19 mouse cellular contexts compared by ENCODE assay signal in the genomic region with DNA sequence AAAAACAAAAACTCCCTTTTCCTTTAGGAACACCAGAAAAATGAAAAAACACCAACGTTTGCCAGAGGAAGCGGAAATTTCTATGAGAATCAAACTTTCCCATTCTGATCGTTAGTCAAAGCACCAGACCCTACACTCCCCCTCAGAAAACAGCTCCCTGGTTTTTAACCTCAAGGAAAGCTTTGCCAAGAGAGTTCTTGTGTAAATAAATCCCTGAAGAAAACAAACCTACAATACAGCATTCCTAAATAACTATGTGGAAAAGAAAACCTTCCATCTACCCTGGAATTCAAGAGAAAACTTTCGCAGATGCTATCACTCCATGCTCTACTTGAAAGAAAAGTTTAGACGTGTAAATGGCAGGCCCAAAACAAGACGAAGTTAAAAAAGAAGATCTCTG. TPM values are rescaled to one million over a fixed set of nuclear protein-coding genes. Genes with fewer than 3 reads are reported as not detected.
DNase-seq lines count a peak whose midpoint lies in the region; ATAC-seq lines count a peak whose summit lies in the region.
"Had no signal": no experiment of that assay in that cellular context is flagged by ENCODE, and none has a peak within 500 bp of the region (broad histone marks: within the 10 kb centered on the region; RNA-seq: fewer than 3 reads in every experiment).

No protein-coding gene starts in this region.

- no peaks in the 10 kb centered on the region for H3K36me3 ChIP-seq in embryonic facial prominence, embryonic 12.5 days
- H3K36me3 ChIP-seq in embryonic facial prominence, embryonic 10.5 days (replicated peaks), result peaks cover 4% of the 10 kb centered on the region; the same call in 1 of the 2 replicates
- H3K36me3 ChIP-seq in heart, embryonic 14.5 days (ENCODE audit: control insufficient read depth, insufficient read depth, low read length), result no peaks in the 10 kb centered on the region; the same call in 1 of the 2 replicates
- H3K36me3 ChIP-seq in limb, embryonic 13.5 days, result 0 out of 2 replicates have a peak, but pooled peaks cover 2% of the 10 kb centered on the region
- no peaks in the 10 kb centered on the region for H3K36me3 ChIP-seq in limb, embryonic 10.5 days
- H3K36me3 ChIP-seq in embryonic facial prominence, embryonic 13.5 days, result peaks cover 4% of the 10 kb centered on the region; the same call in 1 of the 2 replicates
- H3K36me3 ChIP-seq: midbrain, embryonic 10.5 days; neural tube, embryonic 15.5 days had no signal

- 0 out of 2 replicates have a peak overlapping the region, but pooled peaks have one; percentile 20 for H3K27ac ChIP-seq in embryonic facial prominence, embryonic 12.5 days
- H3K27ac ChIP-seq in embryonic facial prominence, embryonic 10.5 days (replicated peaks), result no peak overlapping the region
- peak overlapping the region; percentile 67 to 86 for H3K27ac ChIP-seq in heart, embryonic 14.5 days (replicated peaks in 1 of 2; ENCODE audit: control insufficient read depth in 1 of 2, insufficient read depth in 1 of 2, low read depth in 2 of 2, low read length in 2 of 2)
- peak overlapping the region; percentile 48; the same call in 1 of the 2 replicates for H3K27ac ChIP-seq in limb, embryonic 13.5 days
- no peak overlapping the region for H3K27ac ChIP-seq in limb, embryonic 10.5 days
- H3K27ac ChIP-seq in embryonic facial prominence, embryonic 13.5 days, result peak overlapping the region; percentile 72

- intact Hi-C loops in heart, postnatal 10 days (cut with DNase I), result loop anchor here (5.0 kb wide), 1 partner anchor 50 kb away; a partner anchor contains a TSS

- H3K4me3 ChIP-seq in embryonic facial prominence, embryonic 12.5 days, result no peak overlapping the region
- H3K4me3 ChIP-seq in embryonic facial prominence, embryonic 10.5 days, result no peak overlapping the region
- H3K4me3 ChIP-seq in heart, embryonic 14.5 days (ENCODE audit: control insufficient read depth in 1 of 2, insufficient read depth in 1 of 2, low read depth in 1 of 2, low read length in 2 of 2), result no peak overlapping the region
- no peak overlapping the region for H3K4me3 ChIP-seq in limb, embryonic 13.5 days
- no peak overlapping the region for H3K4me3 ChIP-seq in limb, embryonic 10.5 days
- H3K4me3 ChIP-seq in embryonic facial prominence, embryonic 13.5 days, result no peak overlapping the region
- H3K4me3 ChIP-seq: midbrain, embryonic 10.5 days; neural tube, embryonic 15.5 days had no signal

- ATAC-seq in embryonic facial prominence, embryonic 12.5 days (ENCODE audit: insufficient number of reproducible peaks, insufficient read depth, low FRiP score, low TSS enrichment), result no peak
- no peak for ATAC-seq in heart, embryonic 14.5 days (ENCODE audit: insufficient number of reproducible peaks, insufficient read depth, low FRiP score, low read depth)
- no peak for ATAC-seq in limb, embryonic 13.5 days (ENCODE audit: low FRiP score, low read depth)
- ATAC-seq in embryonic facial prominence, embryonic 13.5 days (ENCODE audit: insufficient number of reproducible peaks, insufficient read depth, low FRiP score, low TSS enrichment, low read depth), result no peak
- ATAC-seq: forebrain, embryonic 14.5 days had no signal

- peaks cover 7% of the 10 kb centered on the region; the same call in 1 of the 2 replicates for H3K4me1 ChIP-seq in embryonic facial prominence, embryonic 12.5 days
- H3K4me1 ChIP-seq in embryonic facial prominence, embryonic 10.5 days, result peaks cover 23% of the 10 kb centered on the region; the same call in 1 of the 2 replicates
- peaks cover 23 to 80% of the 10 kb centered on the region in 2 experiments for H3K4me1 ChIP-seq in heart, embryonic 14.5 days (ENCODE audit: control insufficient read depth in 2 of 2, insufficient read depth in 2 of 2, low read length in 2 of 2)
- H3K4me1 ChIP-seq in limb, embryonic 13.5 days, result peaks cover 33% of the 10 kb centered on the region
- H3K4me1 ChIP-seq in limb, embryonic 10.5 days, result peaks cover 11% of the 10 kb centered on the region
- H3K4me1 ChIP-seq in embryonic facial prominence, embryonic 13.5 days, result peaks cover 41% of the 10 kb centered on the region

- no peaks in the 10 kb centered on the region for H3K9me3 ChIP-seq in embryonic facial prominence, embryonic 12.5 days
- no peaks in the 10 kb centered on the region for H3K9me3 ChIP-seq in embryonic facial prominence, embryonic 10.5 days
- no peaks in the 10 kb centered on the region for H3K9me3 ChIP-seq in heart, embryonic 14.5 days (ENCODE audit: control insufficient read depth, low read length)
- H3K9me3 ChIP-seq in limb, embryonic 13.5 days, result no peaks in the 10 kb centered on the region
- no peaks in the 10 kb centered on the region for H3K9me3 ChIP-seq in limb, embryonic 10.5 days (replicated peaks)
- H3K9me3 ChIP-seq in embryonic facial prominence, embryonic 13.5 days, result no peaks in the 10 kb centered on the region
- H3K9me3 ChIP-seq: midbrain, embryonic 10.5 days; neural tube, embryonic 15.5 days had no signal

- WGBS in embryonic facial prominence, embryonic 12.5 days, result 60% methylated on average over 6 of the region's 6 CpGs
- WGBS in embryonic facial prominence, embryonic 10.5 days, result 68% methylated on average over 6 of the region's 6 CpGs
- WGBS in heart, embryonic 14.5 days, result 41% methylated on average over 6 of the region's 6 CpGs
- WGBS in limb, embryonic 13.5 days, result 55% methylated on average over 6 of the region's 6 CpGs
- 72% methylated on average over 6 of the region's 6 CpGs for WGBS in limb, embryonic 10.5 days
- WGBS in embryonic facial prominence, embryonic 13.5 days, result 52% methylated on average over 6 of the region's 6 CpGs

- H3K27me3 ChIP-seq in embryonic facial prominence, embryonic 12.5 days, result no peaks in the 10 kb centered on the region
- no peaks in the 10 kb centered on the region for H3K27me3 ChIP-seq in embryonic facial prominence, embryonic 10.5 days (replicated peaks; ENCODE audit: low read depth, poor library complexity, severe bottlenecking)
- H3K27me3 ChIP-seq in heart, embryonic 14.5 days (ENCODE audit: control insufficient read depth, insufficient read depth, low read length), result no peaks in the 10 kb centered on the region
- H3K27me3 ChIP-seq in limb, embryonic 13.5 days, result no peaks in the 10 kb centered on the region
- no peaks in the 10 kb centered on the region for H3K27me3 ChIP-seq in limb, embryonic 10.5 days (ENCODE audit: low read depth, poor library complexity, severe bottlenecking)
- no peaks in the 10 kb centered on the region for H3K27me3 ChIP-seq in embryonic facial prominence, embryonic 13.5 days
- H3K27me3 ChIP-seq: neural tube, embryonic 15.5 days had no signal

- H3K9ac ChIP-seq in embryonic facial prominence, embryonic 12.5 days, result no peak overlapping the region
- H3K9ac ChIP-seq in heart, embryonic 14.5 days (ENCODE audit: low read length), result no peak overlapping the region
- no peak overlapping the region for H3K9ac ChIP-seq in limb, embryonic 13.5 days
- H3K9ac ChIP-seq in embryonic facial prominence, embryonic 13.5 days, result no peak overlapping the region
- H3K9ac ChIP-seq: neural tube, embryonic 15.5 days had no signal

- DNase-seq in embryonic facial prominence, embryonic 10.5 days (ENCODE audit: low spot score), result no peak
- no peak for DNase-seq in heart, postnatal 10 days
- no peak for DNase-seq in limb, embryonic 10.5 days (ENCODE audit: low spot score)
- no peak for DNase-seq in adrenal gland, postnatal 4 days (ENCODE audit: low spot score in 2 of 2)
- DNase-seq: adrenal gland, adult 8-10 months; cerebellum, adult 18-20 months; thymus, postnatal 14 days had no signal

- no peak overlapping the region for H3K4me2 ChIP-seq in embryonic facial prominence, embryonic 12.5 days (replicated peaks)
- peak overlapping the region; percentile 33 for H3K4me2 ChIP-seq in heart, embryonic 14.5 days (ENCODE audit: low read length)
- no peak overlapping the region for H3K4me2 ChIP-seq in limb, embryonic 13.5 days (replicated peaks)
- H3K4me2 ChIP-seq in embryonic facial prominence, embryonic 13.5 days, result no peak overlapping the region
- H3K4me2 ChIP-seq: neural tube, embryonic 15.5 days had no signal

RNA-seq across cellular contexts. Expression of a gene that starts 47.0 kb away (rescaled TPM):
- polyA plus RNA-seq in embryonic facial prominence, embryonic 12.5 days (2016; fragmentation: Nextera tagmentation; extraction: Ambion mirVana), result not detected in 2 replicates
- 0.16 TPM in 1 of 2 replicates, not detected in the other for polyA plus RNA-seq in embryonic facial prominence, embryonic 10.5 days (2016; fragmentation: Nextera tagmentation; extraction: Ambion mirVana)
- not detected in 2 replicates for polyA plus RNA-seq in heart, embryonic 14.5 days (2014; fragmentation: Nextera tagmentation; extraction: Ambion mirVana)
- not detected for total RNA-seq in heart, postnatal 10 days (2021)
- polyA plus RNA-seq in limb, embryonic 13.5 days (2015; fragmentation: Nextera tagmentation; extraction: Ambion mirVana), result not detected in 2 replicates
- not detected in 2 replicates for polyA plus RNA-seq in limb, embryonic 10.5 days (2016; fragmentation: Nextera tagmentation; extraction: Ambion mirVana)
- polyA plus RNA-seq in embryonic facial prominence, embryonic 13.5 days (2015; fragmentation: Nextera tagmentation; extraction: Ambion mirVana), result not detected in 2 replicates
- total RNA-seq in adrenal gland, postnatal 4 days (2021), result not detected
- total RNA-seq: adrenal gland, adult 8-10 months; hematopoietic stem cell, adult 5-6 weeks; layer of hippocampus, adult 18-20 months; left cerebral cortex, adult 18-20 months had no signal
- polyA plus RNA-seq: forebrain, embryonic 14.5 days; limb, embryonic 11.5 days; midbrain, embryonic 10.5 days; neural tube, embryonic 15.5 days; stomach, embryonic 16.5 days had no signal

RNA-seq across cellular contexts. Expression of a gene that starts 50.0 kb away (rescaled TPM):
- 7.9 and 8.1 TPM in 2 replicates for polyA plus RNA-seq in embryonic facial prominence, embryonic 12.5 days (2016; fragmentation: Nextera tagmentation; extraction: Ambion mirVana)
- 3.7 and 4.3 TPM in 2 replicates for polyA plus RNA-seq in embryonic facial prominence, embryonic 10.5 days (2016; fragmentation: Nextera tagmentation; extraction: Ambion mirVana)
- 12.5 and 12.6 TPM in 2 replicates for polyA plus RNA-seq in heart, embryonic 14.5 days (2014; fragmentation: Nextera tagmentation; extraction: Ambion mirVana)
- total RNA-seq in heart, postnatal 10 days (2021), result 10 to 100 TPM; 24.2 to 31.8 TPM
- polyA plus RNA-seq in limb, embryonic 13.5 days (2015; fragmentation: Nextera tagmentation; extraction: Ambion mirVana), result 7.9 and 8.6 TPM in 2 replicates
- polyA plus RNA-seq in limb, embryonic 10.5 days (2016; fragmentation: Nextera tagmentation; extraction: Ambion mirVana), result 4.2 and 4.5 TPM in 2 replicates
- polyA plus RNA-seq in embryonic facial prominence, embryonic 13.5 days (2015; fragmentation: Nextera tagmentation; extraction: Ambion mirVana), result 8.9 and 12.0 TPM in 2 replicates
- total RNA-seq in adrenal gland, postnatal 4 days (2021), result 10 to 100 TPM; 57.6 to 63.7 TPM

RNA-seq across cellular contexts. Expression of a gene that starts 50.2 kb away (rescaled TPM):
- 10.8 and 12.9 TPM in 2 replicates for polyA plus RNA-seq in embryonic facial prominence, embryonic 12.5 days (2016; fragmentation: Nextera tagmentation; extraction: Ambion mirVana)
- polyA plus RNA-seq in embryonic facial prominence, embryonic 10.5 days (2016; fragmentation: Nextera tagmentation; extraction: Ambion mirVana), result 4.6 and 6.3 TPM in 2 replicates
- 6.1 and 7.5 TPM in 2 replicates for polyA plus RNA-seq in heart, embryonic 14.5 days (2014; fragmentation: Nextera tagmentation; extraction: Ambion mirVana)
- 1 to 10 TPM; 1.8 to 2.6 TPM for total RNA-seq in heart, postnatal 10 days (2021)
- 9.5 and 10.4 TPM in 2 replicates for polyA plus RNA-seq in limb, embryonic 13.5 days (2015; fragmentation: Nextera tagmentation; extraction: Ambion mirVana)
- 4.5 and 6.1 TPM in 2 replicates for polyA plus RNA-seq in limb, embryonic 10.5 days (2016; fragmentation: Nextera tagmentation; extraction: Ambion mirVana)
- 11.4 and 14.1 TPM in 2 replicates for polyA plus RNA-seq in embryonic facial prominence, embryonic 13.5 days (2015; fragmentation: Nextera tagmentation; extraction: Ambion mirVana)
- 10 to 100 TPM in 1 of 2 experiments, 1 to 10 TPM in 1; 8.8 to 11.8 TPM for total RNA-seq in adrenal gland, postnatal 4 days (2021)
- total RNA-seq: hematopoietic stem cell, adult 5-6 weeks had no signal

Comparison
In these comparisons a context has a peak if more than half of its experiments do, and no peak if none do; other contexts are left out.
1. H3K27ac ChIP-seq: peak in embryonic facial prominence, embryonic 12.5 days (single experiment), heart, embryonic 14.5 days (2 of 2), limb, embryonic 13.5 days (single experiment) and embryonic facial prominence, embryonic 13.5 days (single experiment); none in embryonic facial prominence, embryonic 10.5 days (single experiment) and limb, embryonic 10.5 days (single experiment).